Mouse (Mus musculus): ENCODE results near the gene Gm20388. TPM values are rescaled to one million over a fixed set of nuclear protein-coding genes. Genes with fewer than 3 reads are reported as not detected.

Gm20388 gene
- polyA plus RNA-seq, 1 experiment from 2014 or later: not detected

- Histone ChIP-seq H3K4me1 (replicated peaks) (peaks cover 12% of the 10 kb centered on the region), H3K27ac (no peak overlapping the region), H3K36me3 (no peaks in the 10 kb centered on the region), H3K27me3 (peaks cover 9% of the 10 kb centered on the region; the same call in 1 of the 2 replicates), H3K4me3 (no peak overlapping the region), H3K9ac (no peak overlapping the region), H3K4me2 (no peak overlapping the region), H3K9me3 (replicated peaks) (no peaks in the 10 kb centered on the region)
- 69% methylated on average over 9 of the region's 9 CpGs for WGBS
- ATAC-seq (replicated peaks; ENCODE audit: insufficient number of reproducible peaks, insufficient read depth, low FRiP score, low read depth): no peak
Measured at GRCm38 (mm10) chr8:121350803-121351202, 1440.2 kb downstream of the Gm20388 start.

- no peak overlapping the region for H3K4me2 ChIP-seq
- no peak for ATAC-seq (replicated peaks; ENCODE audit: insufficient number of reproducible peaks, insufficient read depth, low FRiP score, low read depth)
- peaks cover 13% of the 10 kb centered on the region for H3K27me3 ChIP-seq
- WGBS: 57% methylated on average over 10 of the region's 10 CpGs
- no peaks in the 10 kb centered on the region for H3K36me3 ChIP-seq
- no peak overlapping the region for H3K9ac ChIP-seq
- no peak overlapping the region for H3K4me3 ChIP-seq
- peaks cover 17% of the 10 kb centered on the region for H3K4me1 ChIP-seq (replicated peaks)
- no peak overlapping the region for H3K27ac ChIP-seq
- no peaks in the 10 kb centered on the region for H3K9me3 ChIP-seq (replicated peaks)
Measured at GRCm38 (mm10) chr8:121354844-121355243, 1444.2 kb downstream of the Gm20388 start.

GRCm38 (mm10) chr8:121357451-121357850 is 1446.8 kb downstream of the Gm20388 start:
- Histone ChIP-seq H3K27ac (no peak overlapping the region), H3K4me1 (replicated peaks) (peaks cover 24% of the 10 kb centered on the region)

GRCm38 (mm10) chr8:121358609-121359008 is 1448.0 kb downstream of the Gm20388 start:
- Histone ChIP-seq H3K9ac (no peak overlapping the region), H3K27me3 (peaks cover 4% of the 10 kb centered on the region), H3K27ac (0 out of 2 replicates have a peak overlapping the region, but pooled peaks have one; percentile 16), H3K9me3 (replicated peaks) (no peaks in the 10 kb centered on the region), H3K4me3 (no peak overlapping the region), H3K4me2 (no peak overlapping the region), H3K36me3 (no peaks in the 10 kb centered on the region), H3K4me1 (replicated peaks) (peaks cover 24% of the 10 kb centered on the region)
- WGBS: 38% methylated on average over 4 of the region's 4 CpGs
- ATAC-seq (replicated peaks; ENCODE audit: insufficient number of reproducible peaks, insufficient read depth, low FRiP score, low read depth): 0 out of 2 replicates have a peak, but pooled peaks have one; percentile 41

More at GRCm38 (mm10) chr8:121357451-121357850, 1446.8 kb downstream of the Gm20388 start:
- H3K27me3 ChIP-seq: peaks cover 4% of the 10 kb centered on the region
- 88% methylated on average over 4 of the region's 4 CpGs for WGBS
- ATAC-seq (replicated peaks; ENCODE audit: insufficient number of reproducible peaks, insufficient read depth, low FRiP score, low read depth): no peak
- H3K36me3 ChIP-seq: no peaks in the 10 kb centered on the region
- H3K4me2 ChIP-seq: no peak overlapping the region
- no peak overlapping the region for H3K9ac ChIP-seq
- H3K4me3 ChIP-seq: no peak overlapping the region
- no peaks in the 10 kb centered on the region for H3K9me3 ChIP-seq (replicated peaks)

GRCm38 (mm10) chr8:121359131-121359981 is 1448.7 kb downstream of the Gm20388 start:
- ATAC-seq (replicated peaks; ENCODE audit: insufficient number of reproducible peaks, insufficient read depth, low FRiP score, low read depth): no peak
- H3K36me3 ChIP-seq: no peaks in the 10 kb centered on the region
- 15% methylated on average over 20 of the region's 20 CpGs for WGBS
- H3K9me3 ChIP-seq (replicated peaks): no peaks in the 10 kb centered on the region
- peak overlapping the region; percentile 16 for H3K27ac ChIP-seq
- no peak overlapping the region for H3K4me3 ChIP-seq
- no peak overlapping the region for H3K9ac ChIP-seq
- H3K4me2 ChIP-seq: no peak overlapping the region
- H3K27me3 ChIP-seq: peaks cover 4% of the 10 kb centered on the region
- H3K4me1 ChIP-seq (replicated peaks): peaks cover 24% of the 10 kb centered on the region

- Histone ChIP-seq H3K9me3 (replicated peaks) (no peaks in the 10 kb centered on the region), H3K36me3 (no peaks in the 10 kb centered on the region), H3K9ac (no peak overlapping the region), H3K4me1 (replicated peaks) (peaks cover 24% of the 10 kb centered on the region), H3K27ac (no peak overlapping the region), H3K27me3 (peaks cover 4% of the 10 kb centered on the region), H3K4me2 (no peak overlapping the region), H3K4me3 (no peak overlapping the region)
- 45% methylated on average over 6 of the region's 6 CpGs for WGBS
- ATAC-seq (replicated peaks; ENCODE audit: insufficient number of reproducible peaks, insufficient read depth, low FRiP score, low read depth): no peak
Measured at GRCm38 (mm10) chr8:121360001-121360400, 1449.4 kb downstream of the Gm20388 start.

GRCm38 (mm10) chr8:121361166-121361565 is 1450.5 kb downstream of the Gm20388 start:
- Histone ChIP-seq H3K4me3 (no peak overlapping the region), H3K4me1 (replicated peaks) (peaks cover 24% of the 10 kb centered on the region), H3K36me3 (no peaks in the 10 kb centered on the region), H3K9me3 (replicated peaks) (no peaks in the 10 kb centered on the region), H3K4me2 (no peak overlapping the region), H3K9ac (no peak overlapping the region), H3K27me3 (peaks cover 4% of the 10 kb centered on the region), H3K27ac (no peak overlapping the region)
- WGBS: 65% methylated on average over 8 of the region's 8 CpGs
- ATAC-seq (replicated peaks; ENCODE audit: insufficient number of reproducible peaks, insufficient read depth, low FRiP score, low read depth): no peak

- 82% methylated on average over 6 of the region's 6 CpGs for WGBS
Measured at GRCm38 (mm10) chr8:121364646-121365045, 1454.0 kb downstream of the Gm20388 start.

GRCm38 (mm10) chr8:121365150-121365549 is 1454.5 kb downstream of the Gm20388 start:
- ATAC-seq (replicated peaks; ENCODE audit: insufficient number of reproducible peaks, insufficient read depth, low FRiP score, low read depth): no peak

More at GRCm38 (mm10) chr8:121364646-121365045, 1454.0 kb downstream of the Gm20388 start:
- Histone ChIP-seq H3K36me3 (no peaks in the 10 kb centered on the region), H3K27me3 (0 out of 2 replicates have a peak, but pooled peaks cover 4% of the 10 kb centered on the region), H3K9ac (no peak overlapping the region), H3K4me3 (no peak overlapping the region), H3K4me1 (replicated peaks) (peaks cover 14% of the 10 kb centered on the region), H3K4me2 (no peak overlapping the region), H3K27ac (no peak overlapping the region), H3K9me3 (replicated peaks) (no peaks in the 10 kb centered on the region)
- ATAC-seq (replicated peaks; ENCODE audit: insufficient number of reproducible peaks, insufficient read depth, low FRiP score, low read depth): no peak

GRCm38 (mm10) chr8:121366655-121367054 is 1456.0 kb downstream of the Gm20388 start:
- Histone ChIP-seq H3K9ac (no peak overlapping the region), H3K9me3 (replicated peaks) (no peaks in the 10 kb centered on the region), H3K4me3 (no peak overlapping the region), H3K4me1 (replicated peaks) (peaks cover 5% of the 10 kb centered on the region), H3K27ac (no peak overlapping the region), H3K27me3 (peaks cover 9% of the 10 kb centered on the region; the same call in 1 of the 2 replicates), H3K36me3 (no peaks in the 10 kb centered on the region), H3K4me2 (no peak overlapping the region)
- WGBS: 49% methylated on average over 12 of the region's 12 CpGs
- ATAC-seq (replicated peaks; ENCODE audit: insufficient number of reproducible peaks, insufficient read depth, low FRiP score, low read depth): peak; percentile 47

More at GRCm38 (mm10) chr8:121365150-121365549, 1454.5 kb downstream of the Gm20388 start:
- Histone ChIP-seq H3K4me2 (no peak overlapping the region), H3K9ac (no peak overlapping the region), H3K27ac (no peak overlapping the region), H3K27me3 (0 out of 2 replicates have a peak, but pooled peaks cover 6% of the 10 kb centered on the region), H3K4me1 (replicated peaks) (peaks cover 10% of the 10 kb centered on the region), H3K36me3 (no peaks in the 10 kb centered on the region), H3K4me3 (no peak overlapping the region), H3K9me3 (replicated peaks) (no peaks in the 10 kb centered on the region)
- WGBS: 85% methylated on average over 3 of the region's 3 CpGs

- 53% methylated on average over 11 of the region's 11 CpGs for WGBS
- Histone ChIP-seq H3K36me3 (no peaks in the 10 kb centered on the region), H3K9me3 (replicated peaks) (no peaks in the 10 kb centered on the region), H3K4me3 (no peak overlapping the region), H3K4me2 (no peak overlapping the region), H3K27me3 (peaks cover 9% of the 10 kb centered on the region; the same call in 1 of the 2 replicates), H3K4me1 (replicated peaks) (peaks cover 8% of the 10 kb centered on the region), H3K9ac (no peak overlapping the region), H3K27ac (no peak overlapping the region)
- no peak; the same call in 1 of the 2 replicates for ATAC-seq (replicated peaks; ENCODE audit: insufficient number of reproducible peaks, insufficient read depth, low FRiP score, low read depth)
Measured at GRCm38 (mm10) chr8:121368799-121369198, 1458.2 kb downstream of the Gm20388 start.
